Mouse (Mus musculus): ENCODE results near the gene Ctdsp1.

Gene Ctdsp1

GRCm38 (mm10) chr1:74444538-74444937 is 53.2 kb downstream of the Ctdsp1 start:
- DNase-seq (ENCODE audit: low spot score in 2 of 2) = no peak
